Mouse (Mus musculus): Measurements from ENCODE around the gene Gm20219.

- TF ChIP-seq EP300 (IDR thresholded peaks at IDR 0.05; ENCODE audit: low read depth) (no peak), CTCF (IDR thresholded peaks at IDR 0.05; ENCODE audit: low read depth) (no peak)
Observed at GRCm38 (mm10) chr17:56537912-56538311, 16.3 kb downstream of the Gm20219 start.
